Mouse (Mus musculus): ENCODE measurements around the gene Zfp612.
"Not testable (repeated sequence)": the region's sequence is repeated elsewhere in the genome, so short reads cannot be mapped to it uniquely, and the experiment has no call there.

Zfp612 gene

GRCm38 (mm10) chr8:110079282-110080221 is at the start of gene Zfp612:
TSS of gene Zfp612 (plus strand) at chr8:110079746.
- peak; percentile 56 for DNase-seq

GRCm38 (mm10) chr8:110033771-110034170 is 45.8 kb upstream of the Zfp612 start:
- not testable (repeated sequence) for DNase-seq

DNA sequence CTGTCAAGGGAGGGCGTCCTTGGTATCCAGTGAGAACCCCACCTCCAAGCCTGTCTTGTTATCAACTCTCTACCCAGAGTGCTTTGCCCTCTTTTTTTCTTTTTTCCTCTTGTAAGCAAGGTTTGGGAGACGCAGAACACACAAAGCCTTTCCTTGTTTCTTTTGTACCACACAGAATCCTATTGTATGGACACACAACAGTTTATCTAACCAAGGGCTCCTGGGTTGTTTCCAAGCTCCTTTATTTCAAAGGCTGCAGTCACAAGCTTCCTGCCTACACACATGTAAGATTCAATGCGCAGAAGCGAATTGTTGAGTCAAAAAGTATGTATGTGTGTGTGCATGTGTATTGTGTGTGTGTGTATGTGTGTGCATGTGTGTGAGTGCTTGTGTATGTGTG is 45.2 kb upstream of the Zfp612 start:
- DNase-seq: no peak

- DNase-seq: no peak
Observed at GRCm38 (mm10) chr8:110036156-110036555, 43.4 kb upstream of the Zfp612 start.

DNA sequence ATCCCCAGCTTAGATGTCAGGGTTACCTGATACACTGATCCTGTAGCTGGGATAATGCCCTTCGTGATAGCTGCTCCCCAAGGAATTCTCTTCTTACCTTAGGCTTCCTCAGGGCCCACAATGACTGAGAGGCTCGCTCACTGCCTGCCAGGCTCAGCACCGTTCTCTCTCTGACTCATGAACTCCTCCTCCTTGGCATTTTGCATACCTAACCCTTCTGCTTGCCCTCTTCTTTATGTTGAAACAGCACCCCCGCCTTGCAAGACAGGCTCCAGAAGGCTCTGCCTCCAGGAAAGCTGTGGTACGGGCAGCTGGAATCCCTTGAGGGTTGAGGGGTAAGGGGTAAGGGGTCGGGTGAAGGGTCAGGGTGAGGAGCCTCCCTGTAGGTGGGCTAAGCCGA is 40.3 kb upstream of the Zfp612 start:
- no peak for DNase-seq

- DNase-seq: no peak
Observed at GRCm38 (mm10) chr8:110039659-110040058, 39.9 kb upstream of the Zfp612 start, which contains the start of gene Chst4. TSS of gene Chst4 (minus strand) at chr8:110039740.

- DNase-seq: no peak
Observed at GRCm38 (mm10) chr8:110040509-110040908, 39.0 kb upstream of the Zfp612 start.

GRCm38 (mm10) chr8:110051208-110051607 is 28.3 kb upstream of the Zfp612 start:
- DNase-seq: no peak

GRCm38 (mm10) chr8:110058207-110058606 is 21.3 kb upstream of the Zfp612 start:
- no peak for DNase-seq

- no peak for DNase-seq
Observed at GRCm38 (mm10) chr8:110064161-110064560, 15.4 kb upstream of the Zfp612 start.

DNA sequence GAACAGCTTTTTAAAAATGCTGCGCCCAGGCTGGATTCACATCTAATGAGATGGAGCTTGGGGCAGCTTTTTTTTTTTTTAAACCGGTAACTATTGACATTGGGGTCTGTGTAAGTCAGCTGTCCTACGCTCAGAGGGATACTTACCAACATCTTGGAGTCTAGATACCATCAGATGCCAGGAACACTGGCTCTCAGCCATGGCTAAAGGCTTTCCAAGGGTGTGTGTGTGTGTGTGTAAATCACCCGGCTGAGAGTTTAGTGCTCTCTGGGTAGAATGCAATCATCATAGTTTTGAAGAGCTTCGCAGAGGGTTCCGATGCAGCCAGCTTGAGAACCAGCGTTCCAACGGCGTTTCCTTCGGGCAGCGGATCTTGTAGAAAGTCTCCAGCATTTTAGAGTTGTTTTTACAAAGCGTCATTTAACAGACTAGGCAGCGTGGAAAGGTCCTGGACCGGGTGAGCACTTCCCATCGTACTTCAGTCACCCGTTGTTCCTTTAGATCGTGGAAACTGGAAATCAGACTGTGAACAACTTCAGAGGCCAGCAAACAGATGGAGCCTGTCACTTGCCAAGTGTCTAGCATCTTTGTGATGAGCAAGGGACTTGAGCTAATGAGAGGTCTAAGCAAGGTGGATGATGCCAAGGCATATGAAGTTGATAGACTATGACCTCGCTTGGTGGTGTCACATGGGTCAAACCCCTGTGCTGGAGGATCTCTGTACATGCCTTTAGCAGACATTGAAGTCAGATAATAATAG is 14.8 kb upstream of the Zfp612 start:
- no peak for DNase-seq

DNA sequence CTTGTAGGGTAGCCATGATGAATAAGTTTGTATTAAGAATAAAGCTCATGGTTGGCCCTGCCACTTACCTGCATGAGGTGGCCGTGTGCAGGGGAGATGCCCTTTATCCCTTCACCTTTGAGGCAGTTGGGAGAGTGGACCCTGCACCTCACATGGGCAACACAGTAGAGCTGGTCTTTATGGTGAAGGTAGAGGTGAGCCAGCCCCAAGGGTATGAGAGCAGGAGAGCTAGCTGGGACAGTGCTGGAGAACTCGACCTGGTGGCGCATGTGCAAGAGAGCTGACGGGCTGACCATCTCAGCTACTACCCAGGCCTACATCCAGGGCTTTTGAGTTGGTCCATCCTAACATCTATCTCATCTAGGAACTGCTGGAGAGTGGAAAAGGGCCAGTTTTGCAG is 13.9 kb upstream of the Zfp612 start:
- no peak for DNase-seq

- DNase-seq: no peak
Observed at GRCm38 (mm10) chr8:110069706-110070105, 9.8 kb upstream of the Zfp612 start.

DNA sequence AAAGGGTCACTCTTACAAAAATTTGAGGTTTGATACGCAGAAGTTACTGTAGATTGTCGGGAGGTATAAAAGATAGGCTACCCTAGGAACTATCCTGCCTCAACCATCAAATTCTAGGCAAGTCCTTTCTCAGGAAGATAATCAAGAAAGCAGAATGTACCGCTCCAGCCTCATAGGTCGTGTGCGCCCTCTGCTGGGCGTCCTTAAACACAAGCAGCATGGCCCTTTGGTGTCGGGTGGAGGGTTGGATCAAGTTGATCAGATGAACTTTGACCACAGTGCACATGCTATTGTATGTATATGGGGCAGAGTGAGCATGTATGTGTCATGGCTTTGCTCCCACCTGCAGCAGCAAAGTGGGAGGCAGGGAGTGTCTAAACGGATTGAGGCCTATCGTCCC is 7.9 kb upstream of the Zfp612 start:
- DNase-seq: no peak

DNA sequence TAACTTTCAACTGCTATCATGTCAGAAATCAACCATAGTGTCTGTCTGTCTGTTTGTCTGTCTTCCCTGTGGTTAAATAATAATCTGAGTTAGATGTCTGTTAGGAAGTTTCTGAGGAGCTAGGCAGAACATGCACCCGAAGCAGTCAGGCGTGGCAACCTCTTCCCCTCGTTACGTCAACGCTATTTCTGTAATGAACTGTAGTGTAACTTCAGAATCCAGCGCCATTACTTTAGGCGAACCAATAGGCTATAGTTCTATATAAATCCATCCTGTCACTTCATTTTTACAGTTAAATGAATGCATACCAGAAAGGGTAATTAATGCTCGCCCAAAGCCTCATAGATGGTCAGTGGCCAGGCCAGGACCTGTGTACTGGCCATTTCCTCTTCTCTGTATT is 5.0 kb upstream of the Zfp612 start:
- DNase-seq: no peak

DNA sequence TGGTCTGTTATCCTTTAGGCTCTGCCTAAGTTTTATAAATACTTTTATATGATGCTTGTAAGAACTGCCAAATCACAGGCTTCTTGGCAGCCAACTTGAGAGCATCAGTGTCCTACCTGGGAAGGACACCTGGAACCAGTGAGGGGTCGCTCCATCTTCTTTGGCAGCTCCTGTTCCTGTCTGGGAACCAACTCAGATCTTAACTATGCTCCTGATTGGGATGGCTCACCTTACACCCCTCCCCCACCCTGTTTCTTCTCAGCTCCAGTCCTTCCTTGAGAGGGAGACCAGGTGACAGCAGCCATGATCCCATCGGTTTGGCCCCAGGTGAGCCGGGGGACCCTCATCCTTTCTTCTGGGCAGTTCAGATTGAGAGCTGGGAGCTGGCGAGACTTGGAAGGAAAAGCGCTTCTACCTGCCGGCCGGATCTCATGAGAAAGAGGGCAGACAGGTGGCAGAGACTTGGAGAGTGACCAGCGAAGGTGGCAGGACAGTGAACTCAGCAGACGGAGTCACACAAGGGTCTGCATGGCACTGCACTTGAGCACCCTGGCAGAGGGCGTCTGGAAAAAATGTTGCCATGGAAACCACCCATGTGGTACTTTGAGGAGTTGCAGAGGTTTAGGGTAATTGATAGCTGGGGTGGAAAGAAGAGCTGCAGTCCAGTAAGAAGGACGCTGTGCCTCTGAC is 3.0 kb downstream of the Zfp612 start:
- DNase-seq: no peak

- DNase-seq: no peak
Observed at GRCm38 (mm10) chr8:110091869-110092268, 12.3 kb downstream of the Zfp612 start.

- DNase-seq: no peak
Observed at GRCm38 (mm10) chr8:110100907-110101306, 21.4 kb downstream of the Zfp612 start, which contains the start of gene Gm21964. TSS of gene Gm21964 (plus strand) at chr8:110101207.

DNA sequence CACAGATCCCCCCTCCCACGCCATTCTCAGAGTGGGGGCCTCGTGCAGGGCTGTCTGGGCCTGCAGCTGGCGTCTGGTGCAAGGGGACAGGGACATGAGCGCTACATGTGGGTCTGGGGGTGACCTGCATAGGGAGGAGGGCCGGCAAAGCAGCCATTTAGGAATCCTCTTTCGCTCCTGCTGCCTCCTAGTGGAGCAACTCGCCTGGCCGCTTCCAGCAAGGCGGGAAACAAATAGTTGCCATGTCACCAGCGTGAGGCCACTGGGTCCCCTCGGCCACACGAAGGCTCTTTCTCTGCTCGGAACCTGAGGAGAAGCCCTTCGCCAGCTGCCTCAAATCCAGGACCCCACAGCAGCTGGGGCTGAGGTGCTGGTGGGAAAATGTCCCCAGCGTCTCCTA is 22.1 kb downstream of the Zfp612 start:
- DNase-seq: no peak

- DNase-seq: no peak
Observed at GRCm38 (mm10) chr8:110102653-110103052, 23.1 kb downstream of the Zfp612 start, which contains the start of gene Gm17720. TSS of gene Gm17720 (minus strand) at chr8:110102753.

DNA sequence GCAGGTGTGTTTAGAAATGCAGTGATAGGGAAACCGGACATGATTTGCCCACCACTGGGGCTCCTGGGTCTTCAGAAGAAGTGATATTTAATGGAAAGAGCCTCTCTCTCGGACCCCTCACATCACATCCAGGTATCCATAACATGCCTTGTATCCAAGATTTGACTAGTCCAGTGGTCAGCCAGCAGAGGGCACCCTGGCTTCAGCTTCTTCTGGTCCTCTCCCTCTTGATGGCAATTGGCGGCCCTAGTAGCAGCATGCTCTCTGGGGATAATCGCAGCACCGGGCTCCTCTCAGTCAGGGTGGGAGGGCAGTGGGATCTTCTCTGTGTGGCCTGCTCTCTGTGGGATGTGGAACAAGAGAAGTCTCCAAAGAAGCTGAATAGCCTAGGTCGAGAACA is 40.2 kb downstream of the Zfp612 start:
- no peak for DNase-seq

GRCm38 (mm10) chr8:110130537-110130936 is 51.0 kb downstream of the Zfp612 start:
- DNase-seq: peak; percentile 45

GRCm38 (mm10) chr8:110134236-110134635 is 54.7 kb downstream of the Zfp612 start:
- DNase-seq: no peak
